Mouse (Mus musculus) liver, postnatal 0 days (tissue): Measurements from ENCODE around the gene Strip2.

Experiments used
- CTCF ChIP-seq: sonication (generic); IDR thresholded peaks from 2 replicates; pipeline ENCODE4 v1.5.1; 2016; ENCODE audit warnings: antibody characterized with exemption, low read depth
- EP300 ChIP-seq: IDR thresholded peaks from 2 replicates; pipeline ENCODE4 v1.6.1; 2016; ENCODE audit warnings: antibody characterized with exemption, low read depth, mild to moderate bottlenecking

GRCm38 (mm10) chr6:29868341-29868895, 48.4 kb upstream of the Strip2 start:
- TF ChIP-seq CTCF (no peak), EP300 (no peak)
